Mouse (Mus musculus) frontal cortex, postnatal 36 days (tissue): ENCODE data around the gene Zfp260.

Source experiments
- DNase-seq, 2 experiments: peaks; one replicate each; pipeline ENCODE4 v3.0.0; 2022; ENCODE audit warnings: low spot score in 2 of 2

Gene Zfp260

DNA sequence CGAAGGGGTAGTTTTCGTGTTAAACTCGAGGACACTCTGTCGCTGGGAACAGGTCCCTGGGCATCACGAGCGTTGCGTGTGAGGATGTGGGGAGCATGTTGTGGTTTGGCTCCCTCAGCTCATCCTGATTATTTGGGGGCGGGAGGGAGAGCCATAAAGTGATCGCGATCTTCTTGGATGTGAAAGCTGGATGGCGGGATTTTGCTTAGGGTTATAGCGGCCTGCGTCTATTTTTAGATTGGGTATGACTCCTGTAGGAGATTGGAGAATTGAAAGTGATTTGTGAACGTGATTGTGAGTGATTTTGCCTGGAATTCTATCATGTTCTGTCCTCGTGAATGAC is 27.6 kb downstream of the Zfp260 start:
- DNase-seq: peak in 1 of 2 experiments; percentile 15

GRCm38 (mm10) chr7:30129900-30130299 is 35.3 kb downstream of the Zfp260 start:
- no peak for DNase-seq

DNA sequence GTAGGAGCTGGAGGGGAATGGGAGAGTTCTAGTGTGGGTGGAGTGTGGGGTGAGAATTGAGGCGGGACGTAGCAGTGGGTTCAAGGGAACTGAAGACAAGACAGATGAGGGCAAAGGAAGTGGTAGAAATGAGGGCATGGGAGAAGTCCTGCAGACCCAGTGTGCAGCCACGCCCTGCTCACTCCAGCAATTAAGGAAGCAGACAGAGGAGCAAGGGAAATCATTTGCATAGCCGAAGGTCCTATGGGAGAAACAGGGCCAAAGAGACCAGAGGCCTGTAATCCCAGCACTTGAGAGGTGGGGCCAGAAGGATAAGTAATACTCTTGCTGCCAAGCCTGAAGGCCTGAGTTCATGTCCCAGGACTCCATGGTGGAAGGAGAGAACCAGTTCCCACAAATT is 37.8 kb downstream of the Zfp260 start:
- no peak for DNase-seq

GRCm38 (mm10) chr7:30136826-30137225 is 42.2 kb downstream of the Zfp260 start:
- DNase-seq: no peak

DNA sequence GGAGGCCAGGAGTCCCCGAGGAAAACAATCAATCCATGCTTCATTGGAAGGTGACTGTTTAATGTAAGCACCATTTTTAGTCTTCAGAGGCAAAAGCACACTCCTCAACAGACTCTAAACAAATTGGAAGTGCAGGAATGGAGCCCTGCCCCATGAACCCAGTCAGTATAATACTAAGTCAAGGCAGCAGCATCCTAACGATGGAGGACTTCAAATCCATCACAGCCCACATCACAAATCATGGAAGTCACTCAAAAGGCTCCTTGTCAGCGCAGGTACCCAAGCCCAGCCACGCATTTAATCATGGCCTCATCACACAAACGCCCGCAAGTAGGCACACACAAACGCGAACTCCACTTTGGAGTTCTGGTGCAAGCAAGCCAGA is 48.6 kb downstream of the Zfp260 start:
- DNase-seq: no peak

GRCm38 (mm10) chr7:30143555-30144209 is 49.1 kb downstream of the Zfp260 start:
- peak; percentile 66 to 73 for DNase-seq

- DNase-seq: no peak
Observed at GRCm38 (mm10) chr7:30147011-30147410, 52.4 kb downstream of the Zfp260 start.

- no peak for DNase-seq
Observed at GRCm38 (mm10) chr7:30154040-30154439, 59.5 kb downstream of the Zfp260 start.

DNA sequence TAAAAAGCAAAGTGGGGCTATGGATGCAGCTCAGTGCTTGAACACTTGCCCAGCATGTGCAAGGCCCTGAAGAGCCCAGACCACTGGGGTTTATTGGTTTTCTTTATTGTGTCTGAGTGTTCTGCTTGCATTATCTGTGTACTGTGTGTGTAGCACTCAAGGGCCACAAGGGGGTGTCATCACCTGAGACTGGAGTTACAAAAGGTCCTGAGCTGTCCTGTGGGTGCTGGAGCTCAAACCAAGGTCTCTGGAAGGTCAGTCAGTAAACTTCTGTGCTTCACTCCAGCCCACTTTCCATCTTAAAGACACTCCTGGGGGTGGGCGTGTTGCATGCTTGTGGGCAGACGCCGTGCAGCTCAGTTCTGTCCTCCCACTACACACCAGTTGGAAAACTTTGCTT is 60.9 kb downstream of the Zfp260 start:
- DNase-seq: no peak
